In the genomic region with DNA sequence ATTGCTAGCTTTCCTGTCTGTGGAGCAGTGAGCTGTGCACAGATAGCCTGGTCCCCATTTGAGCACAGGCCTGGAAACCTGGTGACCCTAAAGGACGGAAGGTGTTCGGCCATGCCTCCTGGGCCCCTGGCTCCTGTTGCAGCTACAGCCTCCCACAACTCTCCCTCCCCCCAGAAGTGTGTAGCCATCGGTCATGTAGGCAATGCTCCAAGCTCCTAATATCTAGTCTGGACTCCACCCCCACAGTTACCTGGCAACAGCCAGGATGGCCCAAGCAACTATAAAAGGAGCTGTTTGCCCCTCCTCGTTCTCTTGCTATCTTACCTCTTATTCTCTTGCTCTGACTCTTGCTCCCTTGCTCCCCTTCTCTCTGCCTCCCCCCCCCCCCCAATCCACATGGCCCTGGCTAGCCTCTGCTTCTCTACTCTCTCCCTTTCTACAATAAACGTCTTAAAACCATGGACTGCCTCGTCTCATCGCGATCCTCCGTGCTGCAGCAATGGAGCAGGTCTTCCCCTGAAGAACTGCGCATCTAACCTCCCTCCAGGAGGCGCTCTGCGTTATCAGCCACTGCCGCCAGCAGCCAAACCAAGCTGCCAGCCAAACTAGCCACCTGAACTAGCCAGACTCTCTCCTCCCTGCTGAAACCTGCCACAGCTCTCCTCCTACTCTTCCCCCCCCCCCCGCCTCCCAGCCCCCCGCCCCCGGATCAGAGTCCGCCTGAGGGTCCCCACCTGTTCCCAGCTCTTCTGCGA, we compare ENCODE assay signal across 15 mouse cellular contexts.
DNase-seq lines count a peak whose midpoint lies in the region; ATAC-seq and TF ChIP-seq lines count a peak whose summit lies in the region.
"Had no signal": no experiment of that assay in that cellular context is flagged by ENCODE, and none has a peak within 500 bp of the region (broad histone marks: within the 10 kb centered on the region; RNA-seq: fewer than 3 reads in every experiment).

No protein-coding gene starts in this region.

- H3K27ac ChIP-seq in intestine, postnatal 0 days (ENCODE audit: low read depth, low read length), result no peak overlapping the region
- H3K27ac ChIP-seq in intestine, embryonic 15.5 days, result no peak overlapping the region
- no peak overlapping the region for H3K27ac ChIP-seq in midbrain, embryonic 11.5 days (ENCODE audit: low read depth, low read length)
- no peak overlapping the region for H3K27ac ChIP-seq in midbrain, embryonic 13.5 days
- no peak overlapping the region for H3K27ac ChIP-seq in liver, postnatal 0 days (ENCODE audit: low read depth)
- H3K27ac ChIP-seq: hindbrain, embryonic 13.5 days had no signal

- H3K4me1 ChIP-seq in intestine, postnatal 0 days (replicated peaks; ENCODE audit: control insufficient read depth, insufficient read depth, low read length), result no peaks in the 10 kb centered on the region
- H3K4me1 ChIP-seq in intestine, embryonic 15.5 days (replicated peaks), result no peaks in the 10 kb centered on the region
- H3K4me1 ChIP-seq in midbrain, embryonic 11.5 days (ENCODE audit: control insufficient read depth, insufficient read depth, low read length), result peaks cover 3% of the 10 kb centered on the region; the same call in 1 of the 2 replicates
- peaks cover 30% of the 10 kb centered on the region for H3K4me1 ChIP-seq in midbrain, embryonic 13.5 days (replicated peaks)
- H3K4me1 ChIP-seq in liver, postnatal 0 days (ENCODE audit: insufficient read depth), result no peaks in the 10 kb centered on the region

- no peak overlapping the region for H3K9ac ChIP-seq in intestine, postnatal 0 days (ENCODE audit: low read depth, low read length)
- no peak overlapping the region for H3K9ac ChIP-seq in intestine, embryonic 15.5 days
- H3K9ac ChIP-seq in midbrain, embryonic 11.5 days (ENCODE audit: low read length), result no peak overlapping the region
- H3K9ac ChIP-seq in midbrain, embryonic 13.5 days (replicated peaks), result no peak overlapping the region
- H3K9ac ChIP-seq in liver, postnatal 0 days (replicated peaks), result no peak overlapping the region
- H3K9ac ChIP-seq: hindbrain, embryonic 13.5 days had no signal

- no peaks in the 10 kb centered on the region for H3K9me3 ChIP-seq in intestine, postnatal 0 days (ENCODE audit: control insufficient read depth)
- H3K9me3 ChIP-seq in intestine, embryonic 15.5 days, result no peaks in the 10 kb centered on the region
- H3K9me3 ChIP-seq in midbrain, embryonic 11.5 days (ENCODE audit: control insufficient read depth, low read length), result no peaks in the 10 kb centered on the region
- no peaks in the 10 kb centered on the region for H3K9me3 ChIP-seq in midbrain, embryonic 13.5 days
- no peaks in the 10 kb centered on the region for H3K9me3 ChIP-seq in liver, postnatal 0 days (ENCODE audit: low read length)
- H3K9me3 ChIP-seq: hindbrain, embryonic 13.5 days had no signal

- ATAC-seq in intestine, postnatal 0 days, result no peak
- ATAC-seq in intestine, embryonic 15.5 days, result no peak
- no peak for ATAC-seq in midbrain, embryonic 11.5 days (ENCODE audit: low FRiP score)
- no peak for ATAC-seq in midbrain, embryonic 13.5 days
- no peak for ATAC-seq in liver, postnatal 0 days

- TF ChIP-seq EP300 in liver, postnatal 0 days (IDR thresholded peaks at IDR 0.05; ENCODE audit: low read depth), result no peak

- DNase-seq in cerebellum, postnatal 10 days, result peak; percentile 53 to 57
- no peak for DNase-seq in cerebellum, adult 9-10 months
- DNase-seq in midbrain, embryonic 11.5 days (ENCODE audit: low spot score, missing footprints), result peak; percentile 51
- no peak for DNase-seq in liver, postnatal 0 days
- DNase-seq in left cerebral cortex, postnatal 14 days (ENCODE audit: low spot score in 2 of 2), result no peak
- DNase-seq: cerebellum, adult 11-12 months; gastrocnemius, postnatal 10 days; left cerebral cortex, postnatal 4 days; lung, adult 2 months; retina, postnatal 1 day; spleen, adult 18-20 months had no signal

- H3K4me2 ChIP-seq in intestine, postnatal 0 days (replicated peaks; ENCODE audit: low read depth), result no peak overlapping the region
- no peak overlapping the region for H3K4me2 ChIP-seq in intestine, embryonic 15.5 days (replicated peaks)
- no peak overlapping the region for H3K4me2 ChIP-seq in midbrain, embryonic 11.5 days
- no peak overlapping the region for H3K4me2 ChIP-seq in midbrain, embryonic 13.5 days (replicated peaks)
- H3K4me2 ChIP-seq in liver, postnatal 0 days (ENCODE audit: low read depth, low read length), result no peak overlapping the region
- H3K4me2 ChIP-seq: hindbrain, embryonic 13.5 days had no signal

- TF ChIP-seq CTCF in intestine, postnatal 0 days (IDR thresholded peaks at IDR 0.05; ENCODE audit: low read depth), result peak; percentile 36; the same call in 1 of the 2 replicates
- peak; percentile 37 for TF ChIP-seq CTCF in liver, postnatal 0 days (IDR thresholded peaks at IDR 0.05; ENCODE audit: low read depth)

- no peak overlapping the region for H3K4me3 ChIP-seq in intestine, postnatal 0 days (ENCODE audit: low read depth, low read length)
- no peak overlapping the region for H3K4me3 ChIP-seq in intestine, embryonic 15.5 days (replicated peaks)
- no peak overlapping the region for H3K4me3 ChIP-seq in midbrain, embryonic 11.5 days (ENCODE audit: low read depth, low read length)
- no peak overlapping the region for H3K4me3 ChIP-seq in midbrain, embryonic 13.5 days (replicated peaks)
- no peak overlapping the region for H3K4me3 ChIP-seq in liver, postnatal 0 days (ENCODE audit: low read depth, low read length)
- H3K4me3 ChIP-seq: hindbrain, embryonic 13.5 days had no signal

- intact Hi-C loops in left cerebral cortex, postnatal 14 days (cut with DNase I), result no loop called here

- H3K36me3 ChIP-seq in intestine, postnatal 0 days (ENCODE audit: control insufficient read depth, insufficient read depth), result no peaks in the 10 kb centered on the region
- H3K36me3 ChIP-seq in intestine, embryonic 15.5 days, result no peaks in the 10 kb centered on the region
- no peaks in the 10 kb centered on the region for H3K36me3 ChIP-seq in midbrain, embryonic 11.5 days (ENCODE audit: control insufficient read depth, insufficient read depth, low read length)
- no peaks in the 10 kb centered on the region for H3K36me3 ChIP-seq in midbrain, embryonic 13.5 days
- H3K36me3 ChIP-seq in liver, postnatal 0 days (replicated peaks; ENCODE audit: insufficient read depth, low read length), result no peaks in the 10 kb centered on the region
- H3K36me3 ChIP-seq: hindbrain, embryonic 13.5 days had no signal

- H3K27me3 ChIP-seq in intestine, postnatal 0 days (replicated peaks; ENCODE audit: control insufficient read depth, insufficient read depth, low read length), result no peaks in the 10 kb centered on the region; the same call in 1 of the 2 replicates
- no peaks in the 10 kb centered on the region for H3K27me3 ChIP-seq in intestine, embryonic 15.5 days (replicated peaks)
- no peaks in the 10 kb centered on the region for H3K27me3 ChIP-seq in midbrain, embryonic 11.5 days (ENCODE audit: control insufficient read depth, insufficient read depth, low read length)
- H3K27me3 ChIP-seq in midbrain, embryonic 13.5 days, result no peaks in the 10 kb centered on the region; the same call in 1 of the 2 replicates
- 0 out of 2 replicates have a peak, but pooled peaks cover 2% of the 10 kb centered on the region for H3K27me3 ChIP-seq in liver, postnatal 0 days (ENCODE audit: insufficient read depth, low read length)
- H3K27me3 ChIP-seq: hindbrain, embryonic 13.5 days had no signal

- WGBS in intestine, postnatal 0 days, result 39% methylated on average over 15 of the region's 18 CpGs
- 54% methylated on average over 17 of the region's 18 CpGs for WGBS in intestine, embryonic 15.5 days
- WGBS in midbrain, embryonic 11.5 days, result 62% methylated on average over 17 of the region's 18 CpGs
- 68% methylated on average over 17 of the region's 18 CpGs for WGBS in midbrain, embryonic 13.5 days
- WGBS in liver, postnatal 0 days (ENCODE audit: insufficient replicate concordance), result 54% methylated on average over 18 of the region's 18 CpGs

Comparison
In these comparisons a context has a peak if more than half of its experiments do, and no peak if none do; other contexts are left out.
1. DNase-seq: peak in cerebellum, postnatal 10 days (2 of 2) and midbrain, embryonic 11.5 days (single experiment); none in cerebellum, adult 9-10 months (single experiment), liver, postnatal 0 days (single experiment) and left cerebral cortex, postnatal 14 days (0 of 2).